In the genomic region with DNA sequence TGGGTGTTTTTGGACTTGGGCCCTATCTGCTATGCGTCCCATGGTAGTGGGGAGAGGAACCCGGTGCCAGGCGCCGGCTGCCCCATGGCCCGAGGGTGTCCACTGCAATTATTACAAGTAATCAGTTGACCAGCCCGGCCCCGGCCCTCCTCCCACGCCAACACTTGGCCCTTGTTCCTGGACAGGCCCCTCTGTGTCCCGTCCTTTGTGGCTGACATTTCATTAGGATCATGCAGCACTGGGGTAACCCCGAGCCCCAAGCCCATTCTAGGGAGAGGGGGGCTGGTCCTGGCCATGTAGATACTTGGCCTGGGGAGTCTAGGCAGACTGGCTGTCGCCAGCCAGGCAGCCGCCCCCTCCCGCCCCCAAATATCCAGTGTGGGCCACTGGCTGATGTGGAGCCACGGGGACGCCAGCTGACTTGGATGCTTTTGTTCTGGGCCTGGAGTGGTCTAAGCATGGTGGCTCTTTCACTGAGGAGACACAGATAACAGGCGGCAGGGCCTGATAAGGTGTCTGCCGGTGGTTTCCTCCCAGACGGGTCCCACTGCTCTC, we compare ENCODE assay signal across 10 mouse cellular contexts.
A peak's percentile ranks its signal among the peaks of the same experiment; 100 is the strongest.
DNase-seq lines count a peak whose midpoint lies in the region; ATAC-seq and TF ChIP-seq lines count a peak whose summit lies in the region.
"Had no signal": no experiment of that assay in that cellular context is flagged by ENCODE, and none has a peak within 500 bp of the region (broad histone marks: within the 10 kb centered on the region; RNA-seq: fewer than 3 reads in every experiment).

No protein-coding gene starts in this region.

- no peak overlapping the region for H3K9ac ChIP-seq in heart, adult 2 months (ENCODE audit: low read depth, low read length)
- no peak overlapping the region for H3K9ac ChIP-seq in midbrain, embryonic 13.5 days (replicated peaks)
- H3K9ac ChIP-seq: forebrain, embryonic 12.5 days had no signal

- DNase-seq in heart, adult 11 months, result peak; percentile 93
- DNase-seq in heart, adult 2 months, result no peak
- no peak for DNase-seq in midbrain, embryonic 10.5 days (ENCODE audit: low spot score)
- peak; percentile 48 for DNase-seq in heart, postnatal 4 days
- DNase-seq in adrenal gland, postnatal 25 days, result no peak
- no peak for DNase-seq in adrenal gland, adult (ENCODE audit: inconsistent age in 2 of 2, low spot score in 1 of 2)

- no peaks in the 10 kb centered on the region for H3K79me2 ChIP-seq in heart, adult 2 months (replicated peaks; ENCODE audit: control insufficient read depth, insufficient read depth, low read length)

- TF ChIP-seq POLR2A in heart, adult 2 months (IDR thresholded peaks at IDR 0.05; ENCODE audit: insufficient read depth, low read depth, low read length), result no peak

- H3K36me3 ChIP-seq in heart, adult 2 months (ENCODE audit: control insufficient read depth, insufficient read depth, low read length), result no peaks in the 10 kb centered on the region
- no peaks in the 10 kb centered on the region for H3K36me3 ChIP-seq in midbrain, embryonic 10.5 days
- H3K36me3 ChIP-seq in midbrain, embryonic 13.5 days, result no peaks in the 10 kb centered on the region
- H3K36me3 ChIP-seq: forebrain, embryonic 12.5 days had no signal

- H3K4me2 ChIP-seq in midbrain, embryonic 13.5 days (replicated peaks), result no peak overlapping the region
- H3K4me2 ChIP-seq: forebrain, embryonic 12.5 days had no signal

- peaks cover 2% of the 10 kb centered on the region; the same call in 1 of the 2 replicates for H3K4me1 ChIP-seq in heart, adult 2 months (ENCODE audit: control insufficient read depth, insufficient read depth, low read length)
- no peaks in the 10 kb centered on the region for H3K4me1 ChIP-seq in midbrain, embryonic 10.5 days
- peaks cover 7% of the 10 kb centered on the region for H3K4me1 ChIP-seq in midbrain, embryonic 13.5 days (replicated peaks)

- no peak for TF ChIP-seq CTCF in heart, adult 2 months (IDR thresholded peaks at IDR 0.05)

- TF ChIP-seq EP300 in heart, adult 2 months (IDR thresholded peaks at IDR 0.05; ENCODE audit: insufficient read depth, low read depth, low read length), result no peak

- no peak for ATAC-seq in midbrain, embryonic 13.5 days
- peak; percentile 53 for ATAC-seq in megakaryocyte progenitor cell, adult 5-6 weeks (replicated peaks; ENCODE audit: poor library complexity)

- no peak overlapping the region; the same call in 1 of the 2 replicates for H3K27ac ChIP-seq in heart, adult 2 months
- peak overlapping the region; percentile 46; the same call in 1 of the 2 replicates for H3K27ac ChIP-seq in midbrain, embryonic 10.5 days (replicated peaks)
- H3K27ac ChIP-seq in midbrain, embryonic 13.5 days, result no peak overlapping the region
- H3K27ac ChIP-seq: forebrain, embryonic 12.5 days had no signal

- intact Hi-C loops in heart, adult 2 months (cut with DNase I), result loop anchor here (5.0 kb wide), 1 partner anchor 108 kb away; no protein-coding TSS in a partner anchor

- H3K9me3 ChIP-seq in midbrain, embryonic 10.5 days (replicated peaks), result no peaks in the 10 kb centered on the region
- H3K9me3 ChIP-seq in midbrain, embryonic 13.5 days, result peaks cover 4% of the 10 kb centered on the region; the same call in 1 of the 2 replicates
- H3K9me3 ChIP-seq: forebrain, embryonic 12.5 days had no signal

- H3K27me3 ChIP-seq in heart, adult 2 months (ENCODE audit: control insufficient read depth, insufficient read depth, low read length), result no peaks in the 10 kb centered on the region
- no peaks in the 10 kb centered on the region for H3K27me3 ChIP-seq in midbrain, embryonic 10.5 days (ENCODE audit: low read depth, poor library complexity, severe bottlenecking)
- peaks cover 5% of the 10 kb centered on the region; the same call in 1 of the 2 replicates for H3K27me3 ChIP-seq in midbrain, embryonic 13.5 days

- H3K4me3 ChIP-seq in heart, adult 2 months, result no peak overlapping the region
- H3K4me3 ChIP-seq in midbrain, embryonic 10.5 days, result no peak overlapping the region
- H3K4me3 ChIP-seq in midbrain, embryonic 13.5 days (replicated peaks), result no peak overlapping the region
- H3K4me3 ChIP-seq: forebrain, embryonic 12.5 days; megakaryocyte, embryonic 14.5 days had no signal

- WGBS in heart, adult 2 months, result 37% methylated on average over 18 of the region's 18 CpGs
- WGBS in midbrain, embryonic 10.5 days, result 83% methylated on average over 18 of the region's 18 CpGs
- WGBS in midbrain, embryonic 13.5 days, result 85% methylated on average over 18 of the region's 18 CpGs

Comparison
In these comparisons a context has a peak if more than half of its experiments do, and no peak if none do; other contexts are left out.
1. DNase-seq: peak in heart, adult 11 months (single experiment) and heart, postnatal 4 days (single experiment); none in heart, adult 2 months (0 of 2), midbrain, embryonic 10.5 days (single experiment), adrenal gland, postnatal 25 days (single experiment) and adrenal gland, adult (0 of 2).